8 mouse cellular contexts compared by ENCODE assay signal in genomic region chr9:120001945-120002725, GRCm38 (mm10). TPM values are rescaled to one million over a fixed set of nuclear protein-coding genes. Genes with fewer than 3 reads are reported as not detected.
A peak's percentile ranks its signal among the peaks of the same experiment; 100 is the strongest.
DNase-seq lines count a peak whose midpoint lies in the region; ATAC-seq and TF ChIP-seq lines count a peak whose summit lies in the region.

No protein-coding gene starts in this region.

- no peaks in the 10 kb centered on the region for H3K9me3 ChIP-seq in hindbrain, embryonic 14.5 days (ENCODE audit: control insufficient read depth, low read length)
- no peaks in the 10 kb centered on the region for H3K9me3 ChIP-seq in limb, embryonic 10.5 days (replicated peaks)
- no peaks in the 10 kb centered on the region for H3K9me3 ChIP-seq in midbrain, embryonic 10.5 days (replicated peaks)

- peak overlapping the region; percentile 25; the same call in 1 of the 2 replicates for H3K9ac ChIP-seq in hindbrain, embryonic 14.5 days

- H3K27me3 ChIP-seq in hindbrain, embryonic 14.5 days (ENCODE audit: control insufficient read depth, insufficient read depth, low read length) = no peaks in the 10 kb centered on the region; the same call in 1 of the 2 replicates
- no peaks in the 10 kb centered on the region for H3K27me3 ChIP-seq in limb, embryonic 10.5 days (ENCODE audit: low read depth, poor library complexity, severe bottlenecking)
- peaks cover 27% of the 10 kb centered on the region for H3K27me3 ChIP-seq in midbrain, embryonic 10.5 days (ENCODE audit: low read depth, poor library complexity, severe bottlenecking)

- peak overlapping the region; percentile 44 for H3K4me2 ChIP-seq in hindbrain, embryonic 14.5 days (replicated peaks)

- no peak for TF ChIP-seq CTCF in gastrocnemius, adult 2 months (IDR thresholded peaks at IDR 0.05)

- no peaks in the 10 kb centered on the region; the same call in 1 of the 2 replicates for H3K4me1 ChIP-seq in brown adipose tissue, adult 24 weeks (ENCODE audit: control insufficient read depth, insufficient read depth, insufficient read length, low read length)
- H3K4me1 ChIP-seq in hindbrain, embryonic 14.5 days (replicated peaks; ENCODE audit: control insufficient read depth, insufficient read depth, low read length) = 0 out of 2 replicates have a peak, but pooled peaks cover 4% of the 10 kb centered on the region
- peaks cover 17% of the 10 kb centered on the region for H3K4me1 ChIP-seq in limb, embryonic 10.5 days
- peaks cover 17% of the 10 kb centered on the region for H3K4me1 ChIP-seq in midbrain, embryonic 10.5 days

- H3K4me3 ChIP-seq in brown adipose tissue, adult 24 weeks (ENCODE audit: insufficient read depth, low read depth, low read length) = peak overlapping the region; percentile 58
- H3K4me3 ChIP-seq in gastrocnemius, adult 2 months = peak overlapping the region; percentile 72
- peak overlapping the region; percentile 22 for H3K4me3 ChIP-seq in hindbrain, embryonic 14.5 days (replicated peaks; ENCODE audit: low read length)
- H3K4me3 ChIP-seq in limb, embryonic 10.5 days = peak overlapping the region; percentile 52
- H3K4me3 ChIP-seq in midbrain, embryonic 10.5 days = peak overlapping the region; percentile 55

- no peaks in the 10 kb centered on the region for H3K36me3 ChIP-seq in hindbrain, embryonic 14.5 days (replicated peaks; ENCODE audit: control insufficient read depth, insufficient read depth)
- no peaks in the 10 kb centered on the region for H3K36me3 ChIP-seq in limb, embryonic 10.5 days
- no peaks in the 10 kb centered on the region for H3K36me3 ChIP-seq in midbrain, embryonic 10.5 days

- WGBS in hindbrain, embryonic 14.5 days = 10% methylated on average over 31 of the region's 31 CpGs
- 12% methylated on average over 31 of the region's 31 CpGs for WGBS in limb, embryonic 10.5 days
- WGBS in midbrain, embryonic 10.5 days = 12% methylated on average over 31 of the region's 31 CpGs

- ATAC-seq in hindbrain, embryonic 14.5 days (ENCODE audit: low FRiP score) = no peak

- intact Hi-C loops in gastrocnemius, adult 2 months (cut with DNase I) = no loop called here

- peak overlapping the region; percentile 88 for H3K27ac ChIP-seq in brown adipose tissue, adult 24 weeks (replicated peaks; ENCODE audit: low read depth, low read length)
- peak overlapping the region; percentile 81 for H3K27ac ChIP-seq in gastrocnemius, adult 2 months
- H3K27ac ChIP-seq in hindbrain, embryonic 14.5 days = no peak overlapping the region
- peak overlapping the region; percentile 84 for H3K27ac ChIP-seq in limb, embryonic 10.5 days
- H3K27ac ChIP-seq in midbrain, embryonic 10.5 days (replicated peaks) = peak overlapping the region; percentile 81

- peak; percentile 96 for DNase-seq in Muller cell, postnatal 12 days (ENCODE audit: inconsistent ontology term)
- DNase-seq in gastrocnemius, adult 2 months = peak; percentile 88
- peak; percentile 69 for DNase-seq in hindbrain, embryonic 14.5 days (ENCODE audit: low spot score)
- peak; percentile 92 for DNase-seq in limb, embryonic 10.5 days (ENCODE audit: low spot score)
- DNase-seq in midbrain, embryonic 10.5 days (ENCODE audit: low spot score) = peak; percentile 81
- peak; percentile 68 for DNase-seq in skeletal muscle tissue, adult 2 months (ENCODE audit: low read depth, low spot score)
- DNase-seq in yolk sac, embryonic 10.5 days (ENCODE audit: low spot score) = peak; percentile 95

RNA-seq across cellular contexts. Expression of gene Csrnp1, which starts 17.7 kb away (rescaled TPM):
- polyA plus RNA-seq in brown adipose tissue, adult 24 weeks (2012; ENCODE audit: insufficient read depth, insufficient read length, missing spikeins) = 3.1 and 7.0 TPM in 2 replicates
- total RNA-seq in gastrocnemius, adult 2 months (2021) = 10 to 100 TPM in 1 of 2 experiments, 1 to 10 TPM in 1; 5.9 to 12.0 TPM
- polyA plus RNA-seq in hindbrain, embryonic 14.5 days (2014; fragmentation: Nextera tagmentation; extraction: Ambion mirVana) = 0.68 and 0.80 TPM in 2 replicates
- 3.2 and 3.5 TPM in 2 replicates for polyA plus RNA-seq in limb, embryonic 10.5 days (2016; fragmentation: Nextera tagmentation; extraction: Ambion mirVana)
- polyA plus RNA-seq in midbrain, embryonic 10.5 days (2016; fragmentation: Nextera tagmentation; extraction: Ambion mirVana) = 1.9 and 2.7 TPM in 2 replicates

RNA-seq across cellular contexts. Expression of gene Xirp1, which starts 21.3 kb away (rescaled TPM):
- 1.6 and 2.8 TPM in 2 replicates for polyA plus RNA-seq in brown adipose tissue, adult 24 weeks (2012; ENCODE audit: insufficient read depth, insufficient read length, missing spikeins)
- 100 to 1,000 TPM in 1 of 2 experiments, 10 to 100 TPM in 1; 70.1 to 116 TPM for total RNA-seq in gastrocnemius, adult 2 months (2021)
- 0.04 TPM in 1 of 2 replicates, not detected in the other for polyA plus RNA-seq in hindbrain, embryonic 14.5 days (2014; fragmentation: Nextera tagmentation; extraction: Ambion mirVana)
- polyA plus RNA-seq in limb, embryonic 10.5 days (2016; fragmentation: Nextera tagmentation; extraction: Ambion mirVana) = 0.05 and 0.09 TPM in 2 replicates
- polyA plus RNA-seq in midbrain, embryonic 10.5 days (2016; fragmentation: Nextera tagmentation; extraction: Ambion mirVana) = not detected in 2 replicates

Comparison
In these comparisons a context has a peak if more than half of its experiments do, and no peak if none do; other contexts are left out.
1. H3K4me3 ChIP-seq: peak in every context shown above with its lines; median percentile 72 in gastrocnemius, adult 2 months; 58 in brown adipose tissue, adult 24 weeks; 55 in midbrain, embryonic 10.5 days; 52 in limb, embryonic 10.5 days; 22 in hindbrain, embryonic 14.5 days.